Mouse (Mus musculus): ENCODE results near the gene Catsperd.

GRCm38 (mm10) chr17:56656171-56656570 is 28.2 kb downstream of the Catsperd start:
- TF ChIP-seq CTCF (IDR thresholded peaks at IDR 0.05; ENCODE audit: low read depth) (no peak), EP300 (IDR thresholded peaks at IDR 0.05; ENCODE audit: low read depth) (no peak)
